Mouse (Mus musculus) limb, embryonic 13.5 days (tissue): ENCODE data around the gene Myo7a. TPM values are rescaled to one million over a fixed set of nuclear protein-coding genes. Genes with fewer than 3 reads are reported as not detected.

Experiments used
- ATAC-seq: fragments of 200-750 bp; cut with Nextera tagmentation; 2 replicates; pipeline ENCODE4 v1.8.0; 2017; ENCODE audit warnings: low read depth, moderate number of reproducible peaks, moderate TSS enrichment; ENCODE audit not compliant: low FRiP score
- H3K27ac ChIP-seq: fragments of 300-500 bp; sonication (generic); 2 replicates; pipeline ENCODE4 v1.5.1; 2015; ENCODE audit warnings: inconsistent platforms, mild to moderate bottlenecking, moderate library complexity
- H3K27me3 ChIP-seq: fragments of 300-500 bp; sonication (generic); 2 replicates; pipeline ENCODE4 v1.6.1; 2015; ENCODE audit warnings: mild to moderate bottlenecking, inconsistent platforms
- H3K36me3 ChIP-seq: fragments of 300-500 bp; sonication (generic); 2 replicates; pipeline ENCODE4 v1.6.1; 2015; ENCODE audit warnings: inconsistent platforms, mild to moderate bottlenecking, moderate library complexity
- H3K4me1 ChIP-seq: fragments of 300-500 bp; sonication (generic); 2 replicates; pipeline ENCODE4 v1.6.1; 2015; ENCODE audit warnings: inconsistent platforms
- H3K4me2 ChIP-seq: fragments of 300-500 bp; sonication (generic); replicated peaks from 2 replicates; pipeline ENCODE4 v1.6.1; 2015; ENCODE audit warnings: inconsistent platforms, mild to moderate bottlenecking, moderate library complexity
- H3K4me3 ChIP-seq: fragments of 300-500 bp; sonication (generic); 2 replicates; pipeline ENCODE4 v1.5.1; 2015; ENCODE audit warnings: moderate library complexity, mild to moderate bottlenecking, inconsistent platforms
- H3K9ac ChIP-seq: fragments of 300-500 bp; sonication (generic); 2 replicates; pipeline ENCODE4 v1.6.1; 2015; ENCODE audit warnings: mild to moderate bottlenecking, inconsistent platforms
- H3K9me3 ChIP-seq: fragments of 300-500 bp; sonication (generic); 2 replicates; pipeline ENCODE4 v1.6.1; 2016; ENCODE audit warnings: inconsistent platforms
- WGBS: fragments of 180-500 bp; shearing (Covaris S2); methylation state at CpG from one replicate; pipeline ENCODE4 v1.1.7; 2015; 5-methylcytosine and 5-hydroxymethylcytosine counted together
- polyA plus RNA-seq: library from polyadenylated mRNA; unstranded; fragments of >200 nt; fragmentation: Nextera tagmentation; extraction: Ambion mirVana; gene quantifications from 2 replicates; pipeline ENCODE4 v1.2.1, GENCODE M21; 2015

Gene Myo7a
- polyA plus RNA-seq, 1 experiment from 2014 or later, result 12.2 TPM

- H3K27me3 ChIP-seq, result no peaks in the 10 kb centered on the region
- H3K9me3 ChIP-seq, result no peaks in the 10 kb centered on the region
- H3K4me3 ChIP-seq, result no peak overlapping the region
- no peak overlapping the region for H3K4me2 ChIP-seq
- no peaks in the 10 kb centered on the region for H3K36me3 ChIP-seq
- H3K27ac ChIP-seq, result no peak overlapping the region
- peaks cover 39% of the 10 kb centered on the region for H3K4me1 ChIP-seq
- 45% methylated on average over 3 of the region's 3 CpGs for WGBS
- H3K9ac ChIP-seq, result no peak overlapping the region
- no peak for ATAC-seq
Observed at GRCm38 (mm10) chr7:98153345-98153744, 34.0 kb upstream of the Myo7a start.

GRCm38 (mm10) chr7:98152400-98152799 is 33.1 kb upstream of the Myo7a start:
- Histone ChIP-seq H3K4me2 (no peak overlapping the region), H3K27ac (no peak overlapping the region), H3K9ac (peak overlapping the region; percentile 10), H3K9me3 (no peaks in the 10 kb centered on the region), H3K4me3 (no peak overlapping the region), H3K27me3 (no peaks in the 10 kb centered on the region), H3K4me1 (peaks cover 34% of the 10 kb centered on the region), H3K36me3 (no peaks in the 10 kb centered on the region)
- ATAC-seq, result no peak
- WGBS, result 25% methylated on average over 8 of the region's 8 CpGs

- H3K4me1 ChIP-seq, result peaks cover 29% of the 10 kb centered on the region
Observed at GRCm38 (mm10) chr7:98150525-98150924, 31.2 kb upstream of the Myo7a start.

GRCm38 (mm10) chr7:98149802-98150201 is 30.5 kb upstream of the Myo7a start:
- WGBS, result 12% methylated on average over 3 of the region's 3 CpGs

More at GRCm38 (mm10) chr7:98150525-98150924, 31.2 kb upstream of the Myo7a start:
- Histone ChIP-seq H3K4me3 (no peak overlapping the region), H3K36me3 (no peaks in the 10 kb centered on the region), H3K27me3 (no peaks in the 10 kb centered on the region), H3K9me3 (no peaks in the 10 kb centered on the region), H3K9ac (no peak overlapping the region), H3K27ac (no peak overlapping the region), H3K4me2 (no peak overlapping the region)
- WGBS, result 54% methylated on average over 5 of the region's 5 CpGs
- no peak for ATAC-seq

GRCm38 (mm10) chr7:98148721-98149407 is 29.5 kb upstream of the Myo7a start:
- Histone ChIP-seq H3K27ac (no peak overlapping the region), H3K9me3 (no peaks in the 10 kb centered on the region)
- 65% methylated on average over 10 of the region's 10 CpGs for WGBS

More at GRCm38 (mm10) chr7:98149802-98150201, 30.5 kb upstream of the Myo7a start:
- H3K9me3 ChIP-seq, result no peaks in the 10 kb centered on the region
- H3K27ac ChIP-seq, result no peak overlapping the region
- 0 out of 2 replicates have a peak overlapping the region, but pooled peaks have one; percentile 25 for H3K9ac ChIP-seq
- H3K27me3 ChIP-seq, result no peaks in the 10 kb centered on the region
- H3K4me3 ChIP-seq, result no peak overlapping the region
- peaks cover 29% of the 10 kb centered on the region for H3K4me1 ChIP-seq
- no peak for ATAC-seq
- no peaks in the 10 kb centered on the region for H3K36me3 ChIP-seq
- H3K4me2 ChIP-seq, result no peak overlapping the region

GRCm38 (mm10) chr7:98147766-98148165 is 28.4 kb upstream of the Myo7a start:
- Histone ChIP-seq H3K27me3 (no peaks in the 10 kb centered on the region), H3K4me1 (peaks cover 24% of the 10 kb centered on the region), H3K27ac (no peak overlapping the region), H3K4me2 (no peak overlapping the region), H3K9me3 (no peaks in the 10 kb centered on the region), H3K36me3 (no peaks in the 10 kb centered on the region), H3K4me3 (no peak overlapping the region), H3K9ac (no peak overlapping the region)
- WGBS, result 88% methylated on average over 8 of the region's 8 CpGs
- ATAC-seq, result no peak

More at GRCm38 (mm10) chr7:98148721-98149407, 29.5 kb upstream of the Myo7a start:
- Histone ChIP-seq H3K27me3 (no peaks in the 10 kb centered on the region), H3K36me3 (no peaks in the 10 kb centered on the region), H3K4me3 (no peak overlapping the region), H3K4me1 (peaks cover 25% of the 10 kb centered on the region), H3K9ac (no peak overlapping the region), H3K4me2 (no peak overlapping the region)
- no peak for ATAC-seq

- no peaks in the 10 kb centered on the region for H3K9me3 ChIP-seq
- H3K4me3 ChIP-seq, result no peak overlapping the region
- H3K36me3 ChIP-seq, result no peaks in the 10 kb centered on the region
- no peak for ATAC-seq
- no peak overlapping the region for H3K9ac ChIP-seq
- H3K4me1 ChIP-seq, result peaks cover 14% of the 10 kb centered on the region
- no peak overlapping the region for H3K4me2 ChIP-seq
- WGBS, result 69% methylated on average over 8 of the region's 8 CpGs
- H3K27me3 ChIP-seq, result no peaks in the 10 kb centered on the region
- no peak overlapping the region for H3K27ac ChIP-seq
Observed at GRCm38 (mm10) chr7:98146447-98146845, 27.1 kb upstream of the Myo7a start.

GRCm38 (mm10) chr7:98145842-98146446 is 26.6 kb upstream of the Myo7a start:
- WGBS, result 79% methylated on average over 12 of the region's 12 CpGs
- Histone ChIP-seq H3K9me3 (no peaks in the 10 kb centered on the region), H3K36me3 (no peaks in the 10 kb centered on the region), H3K4me1 (peaks cover 14% of the 10 kb centered on the region), H3K27me3 (no peaks in the 10 kb centered on the region), H3K4me2 (no peak overlapping the region), H3K27ac (no peak overlapping the region), H3K9ac (no peak overlapping the region), H3K4me3 (no peak overlapping the region)
- no peak for ATAC-seq

GRCm38 (mm10) chr7:98145402-98145801 is 26.1 kb upstream of the Myo7a start, which contains the start of gene Omp:
Gene Omp, minus strand, starts transcription at chr7:98145502.
- ATAC-seq, result no peak
- no peaks in the 10 kb centered on the region for H3K27me3 ChIP-seq
- no peak within 1 kb of the TSS; the same call in 1 of the 2 replicates for H3K9ac ChIP-seq
- H3K36me3 ChIP-seq, result no peaks in the 10 kb centered on the region
- H3K4me1 ChIP-seq, result peaks cover 14% of the 10 kb centered on the region
- WGBS, result 99% methylated on average over 5 of the region's 5 CpGs
- no peaks in the 10 kb centered on the region for H3K9me3 ChIP-seq
- H3K4me3 ChIP-seq, result no peak within 1 kb of the TSS
- H3K27ac ChIP-seq, result no peak within 1 kb of the TSS
- H3K4me2 ChIP-seq, result no peak within 1 kb of the TSS

- Histone ChIP-seq H3K4me3 (no peak overlapping the region), H3K27ac (no peak overlapping the region), H3K36me3 (no peaks in the 10 kb centered on the region), H3K4me2 (no peak overlapping the region), H3K9ac (no peak overlapping the region), H3K9me3 (no peaks in the 10 kb centered on the region), H3K4me1 (peaks cover 12% of the 10 kb centered on the region), H3K27me3 (no peaks in the 10 kb centered on the region)
- WGBS, result 62% methylated on average over 3 of the region's 3 CpGs
- ATAC-seq, result no peak
Observed at GRCm38 (mm10) chr7:98142648-98143047, 23.3 kb upstream of the Myo7a start.

- no peaks in the 10 kb centered on the region for H3K36me3 ChIP-seq
- 58% methylated on average over 8 of the region's 8 CpGs for WGBS
- H3K27me3 ChIP-seq, result no peaks in the 10 kb centered on the region
- no peak overlapping the region for H3K9ac ChIP-seq
- H3K4me1 ChIP-seq, result peaks cover 15% of the 10 kb centered on the region
- no peak overlapping the region for H3K4me3 ChIP-seq
- H3K9me3 ChIP-seq, result no peaks in the 10 kb centered on the region
- H3K27ac ChIP-seq, result no peak overlapping the region
- no peak overlapping the region for H3K4me2 ChIP-seq
- no peak for ATAC-seq
Observed at GRCm38 (mm10) chr7:98142247-98142646, 22.9 kb upstream of the Myo7a start.

GRCm38 (mm10) chr7:98141206-98141605 is 21.9 kb upstream of the Myo7a start:
- Histone ChIP-seq H3K27me3 (no peaks in the 10 kb centered on the region), H3K36me3 (no peaks in the 10 kb centered on the region), H3K9ac (no peak overlapping the region), H3K27ac (no peak overlapping the region), H3K4me1 (peaks cover 15% of the 10 kb centered on the region), H3K9me3 (no peaks in the 10 kb centered on the region), H3K4me3 (no peak overlapping the region), H3K4me2 (no peak overlapping the region)
- ATAC-seq, result no peak
- 69% methylated on average over 3 of the region's 3 CpGs for WGBS
